Mouse (Mus musculus) embryonic facial prominence, embryonic 15.5 days (tissue): ENCODE results near the gene Zc3h6. TPM values are rescaled to one million over a fixed set of nuclear protein-coding genes. Genes with fewer than 3 reads are reported as not detected.

Experiments used
- ATAC-seq: fragments of 200-750 bp; cut with Nextera tagmentation; 2 replicates; pipeline ENCODE4 v1.8.0; 2017; ENCODE audit warnings: low read depth, moderate TSS enrichment; ENCODE audit not compliant: insufficient number of reproducible peaks, low FRiP score, low TSS enrichment
- H3K27ac ChIP-seq: fragments of 300-500 bp; sonication (generic); replicated peaks from 2 replicates; pipeline ENCODE4 v1.5.1; 2015; ENCODE audit warnings: mild to moderate bottlenecking, inconsistent platforms
- H3K27me3 ChIP-seq: fragments of 300-500 bp; sonication (generic); 2 replicates; pipeline ENCODE4 v1.6.1; 2015; ENCODE audit warnings: inconsistent platforms
- H3K36me3 ChIP-seq: fragments of 300-500 bp; sonication (generic); 2 replicates; pipeline ENCODE4 v1.6.1; 2015; ENCODE audit warnings: mild to moderate bottlenecking, inconsistent platforms
- H3K4me1 ChIP-seq: fragments of 300-500 bp; sonication (generic); 2 replicates; pipeline ENCODE4 v1.6.1; 2015; ENCODE audit warnings: inconsistent platforms
- H3K4me2 ChIP-seq: fragments of 300-500 bp; sonication (generic); replicated peaks from 2 replicates; pipeline ENCODE4 v1.6.1; 2015; ENCODE audit warnings: mild to moderate bottlenecking, inconsistent platforms
- H3K4me3 ChIP-seq: fragments of 300-500 bp; sonication (generic); replicated peaks from 2 replicates; pipeline ENCODE4 v1.5.1; 2015; ENCODE audit warnings: mild to moderate bottlenecking, inconsistent platforms
- H3K9ac ChIP-seq: fragments of 300-500 bp; sonication (generic); 2 replicates; pipeline ENCODE4 v1.6.1; 2015; ENCODE audit warnings: inconsistent platforms
- H3K9me3 ChIP-seq: fragments of 300-500 bp; sonication (generic); replicated peaks from 2 replicates; pipeline ENCODE4 v1.6.1; 2016; ENCODE audit warnings: inconsistent platforms
- WGBS: fragments of 180-500 bp; shearing (Covaris S2); methylation state at CpG from one replicate; pipeline ENCODE4 v1.1.7; 2015; 5-methylcytosine and 5-hydroxymethylcytosine counted together
- microRNA-seq: library from miRNA; unstranded; fragments of <30 nt; microRNA quantifications from one replicate; pipeline ENCODE4, GENCODE M21; 2016; ENCODE audit warnings: borderline number of aligned reads
- polyA plus RNA-seq: library from polyadenylated mRNA; unstranded; fragments of >200 nt; fragmentation: Nextera tagmentation; extraction: Ambion mirVana; gene quantifications from 2 replicates; pipeline ENCODE4 v1.2.1, GENCODE M21; 2015

Zc3h6 gene
- polyA plus RNA-seq, 1 experiment from 2014 or later, result 2.5 TPM

GRCm38 (mm10) chr2:129061456-129062059, 94.4 kb downstream of the Zc3h6 start:
- no peaks in the 10 kb centered on the region for H3K9me3 ChIP-seq
- no peaks in the 10 kb centered on the region for H3K27me3 ChIP-seq
- 66% methylated on average over 10 of the region's 10 CpGs for WGBS
- no peak overlapping the region for H3K4me2 ChIP-seq
- no peak overlapping the region for H3K4me3 ChIP-seq
- no peaks in the 10 kb centered on the region for H3K36me3 ChIP-seq
- no peak for ATAC-seq
- H3K27ac ChIP-seq, result no peak overlapping the region
- H3K4me1 ChIP-seq, result peaks cover 7% of the 10 kb centered on the region
- no peak overlapping the region for H3K9ac ChIP-seq

- 2% methylated on average over 62 of the region's 62 CpGs for WGBS
- no peaks in the 10 kb centered on the region for H3K27me3 ChIP-seq
Measured at GRCm38 (mm10) chr2:129065437-129066282, 98.5 kb downstream of the Zc3h6 start, which contains the start of gene Ttl. Gene Ttl (plus strand): TSS chr2:129065942.

GRCm38 (mm10) chr2:129066326-129066725, 99.1 kb downstream of the Zc3h6 start:
- Histone ChIP-seq H3K4me3 (peak overlapping the region; percentile 89), H3K36me3 (no peaks in the 10 kb centered on the region), H3K9ac (peak overlapping the region; percentile 66), H3K27ac (peak overlapping the region; percentile 78), H3K4me2 (peak overlapping the region; percentile 73), H3K27me3 (no peaks in the 10 kb centered on the region), H3K4me1 (peaks cover 17% of the 10 kb centered on the region), H3K9me3 (no peaks in the 10 kb centered on the region)
- under 1% methylated on average over 20 of the region's 20 CpGs for WGBS
- ATAC-seq, result peak; percentile 81

More at GRCm38 (mm10) chr2:129065437-129066282, 98.5 kb downstream of the Zc3h6 start, which contains the start of gene Ttl:
- H3K27ac ChIP-seq, result peak within 1 kb of the TSS; percentile 78
- peak within 1 kb of the TSS; percentile 66 for H3K9ac ChIP-seq
- peaks cover 17% of the 10 kb centered on the region for H3K4me1 ChIP-seq
- peak; percentile 88 for ATAC-seq
- no peaks in the 10 kb centered on the region for H3K36me3 ChIP-seq
- no peaks in the 10 kb centered on the region for H3K9me3 ChIP-seq
- peak within 1 kb of the TSS; percentile 89 for H3K4me3 ChIP-seq
- H3K4me2 ChIP-seq, result peak within 1 kb of the TSS; percentile 73

Small RNA genes lying within 50 kb of the gene (microRNA-seq; reads per million reads assigned to microRNA genes)
- gene Gm22859, result not detected

Other genes with a start within 250 kb of the Zc3h6 start
- 29.9 and 34.1 TPM in 2 replicates for gene Tmem87b, start 149.3 kb upstream of the Zc3h6 start, polyA plus RNA-seq
- 4.6 and 5.9 TPM in 2 replicates for gene Fbln7, start 104.4 kb upstream of the Zc3h6 start, polyA plus RNA-seq
- 6.4 and 6.8 TPM in 2 replicates for gene Zc3h8, start 23.3 kb upstream of the Zc3h6 start, polyA plus RNA-seq
- gene Gm10762, start 323 bp downstream of the Zc3h6 start, polyA plus RNA-seq, result 15.8 and 16.2 TPM in 2 replicates
- 0.12 TPM in 1 of 2 replicates, not detected in the other for gene Vinac1, start 80.8 kb downstream of the Zc3h6 start, polyA plus RNA-seq
- gene Ttl, start 98.5 kb downstream of the Zc3h6 start, polyA plus RNA-seq, result 14.8 and 15.9 TPM in 2 replicates
- gene Polr1b, start 133.6 kb downstream of the Zc3h6 start, polyA plus RNA-seq, result 21.9 and 25.1 TPM in 2 replicates
- gene Chchd5, start 162.3 kb downstream of the Zc3h6 start, polyA plus RNA-seq, result 25.2 and 26.8 TPM in 2 replicates
- gene Slc20a1, start 231.4 kb downstream of the Zc3h6 start, polyA plus RNA-seq, result 23.0 and 24.0 TPM in 2 replicates